Mouse (Mus musculus) right cerebral cortex, postnatal 25 days (tissue): ENCODE results near the gene Hoxb5.

ENCODE experiments used
- DNase-seq: peaks from one replicate; pipeline ENCODE4 v3.0.0; 2022

The Hoxb5 gene

GRCm38 (mm10) chr11:96304381-96305195 lies 1.5 kb downstream of the Hoxb5 start:
- no peak for DNase-seq

DNA sequence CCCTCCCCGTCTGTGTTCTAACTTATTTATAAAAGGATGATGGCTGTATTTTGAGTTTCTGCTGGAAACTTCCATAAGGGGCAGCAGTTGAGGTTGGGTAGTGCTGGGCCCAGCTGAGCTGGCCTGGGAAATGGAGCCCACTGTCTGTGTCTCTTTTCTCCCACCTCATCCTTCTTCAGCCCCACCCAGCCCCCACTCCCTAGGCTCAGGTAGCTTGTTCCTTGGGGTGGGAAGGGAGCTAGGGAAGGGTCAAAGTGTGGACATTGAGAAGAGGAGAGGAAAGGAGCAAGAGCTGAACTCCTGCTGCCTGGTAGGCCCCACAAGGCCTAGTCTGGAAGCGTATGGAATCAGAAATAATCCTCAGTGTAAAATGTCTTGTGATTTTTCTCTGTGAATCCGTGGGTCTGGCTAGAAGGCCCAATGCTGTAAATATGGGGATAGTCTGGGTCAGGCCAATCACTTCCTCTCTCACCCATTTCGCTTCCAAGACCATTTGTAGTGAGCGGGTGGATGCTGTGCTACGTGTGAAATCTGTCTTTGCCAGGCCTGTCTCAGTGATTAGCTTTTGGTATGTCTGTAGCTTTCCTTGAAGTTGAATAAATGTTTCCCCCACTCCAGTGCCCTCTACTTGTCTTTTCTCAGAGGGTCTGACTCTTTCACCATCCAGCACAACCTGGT lies 2.5 kb downstream of the Hoxb5 start:
- no peak for DNase-seq

GRCm38 (mm10) chr11:96306183-96306907 lies 3.2 kb downstream of the Hoxb5 start:
- no peak for DNase-seq

- DNase-seq, result no peak
These were observed 3.8 kb downstream of the Hoxb5 start for GRCm38 (mm10) chr11:96306908-96307269.

DNA sequence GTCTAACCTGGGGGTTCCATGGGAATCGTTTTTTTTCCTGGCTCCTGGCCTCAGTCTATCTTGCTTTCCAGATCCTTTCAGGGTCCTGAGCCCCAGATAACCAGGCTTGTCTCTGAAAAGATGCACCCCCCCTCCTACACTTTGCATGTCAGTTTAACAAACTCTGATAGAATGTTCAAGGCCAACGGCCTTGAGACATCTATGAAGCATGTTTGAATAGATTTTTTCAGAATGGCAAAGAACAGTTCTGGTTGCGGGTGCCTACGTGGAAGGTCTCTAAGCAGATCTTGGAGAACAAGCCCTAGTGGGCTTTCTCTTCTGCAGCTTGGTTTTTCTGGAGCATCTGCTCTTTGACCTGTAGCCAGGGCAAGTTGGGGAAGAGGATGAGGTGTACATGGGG lies 5.6 kb downstream of the Hoxb5 start:
- no peak for DNase-seq

DNA sequence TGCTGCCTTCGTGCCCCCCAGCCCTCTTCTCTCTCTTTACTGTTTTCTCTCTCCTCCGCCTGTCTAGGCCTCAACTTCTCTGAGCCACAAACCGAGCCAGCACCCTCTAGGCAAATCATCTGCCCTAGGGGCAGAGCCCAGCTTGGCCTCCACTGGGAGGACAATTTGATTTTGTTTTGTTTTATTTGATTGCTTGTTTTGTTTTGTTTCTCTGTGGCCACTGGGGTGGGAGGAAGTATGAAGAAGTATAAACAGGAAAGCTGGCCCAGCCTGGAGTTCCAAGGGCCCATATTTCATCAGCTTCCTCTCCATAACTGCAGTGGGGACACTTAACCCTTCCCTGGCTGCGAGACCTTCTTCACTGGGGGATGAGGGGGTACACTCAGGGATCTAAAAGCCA lies 6.2 kb downstream of the Hoxb5 start:
- no peak for DNase-seq

- no peak for DNase-seq
These were observed 7.2 kb downstream of the Hoxb5 start for GRCm38 (mm10) chr11:96310183-96310938.

- DNase-seq, result no peak
These were observed 8.0 kb downstream of the Hoxb5 start for GRCm38 (mm10) chr11:96311097-96311496.

- no peak for DNase-seq
These were observed 8.6 kb downstream of the Hoxb5 start for GRCm38 (mm10) chr11:96311520-96312417.

- DNase-seq, result no peak
These were observed 10.0 kb downstream of the Hoxb5 start for GRCm38 (mm10) chr11:96313134-96313533.

DNA sequence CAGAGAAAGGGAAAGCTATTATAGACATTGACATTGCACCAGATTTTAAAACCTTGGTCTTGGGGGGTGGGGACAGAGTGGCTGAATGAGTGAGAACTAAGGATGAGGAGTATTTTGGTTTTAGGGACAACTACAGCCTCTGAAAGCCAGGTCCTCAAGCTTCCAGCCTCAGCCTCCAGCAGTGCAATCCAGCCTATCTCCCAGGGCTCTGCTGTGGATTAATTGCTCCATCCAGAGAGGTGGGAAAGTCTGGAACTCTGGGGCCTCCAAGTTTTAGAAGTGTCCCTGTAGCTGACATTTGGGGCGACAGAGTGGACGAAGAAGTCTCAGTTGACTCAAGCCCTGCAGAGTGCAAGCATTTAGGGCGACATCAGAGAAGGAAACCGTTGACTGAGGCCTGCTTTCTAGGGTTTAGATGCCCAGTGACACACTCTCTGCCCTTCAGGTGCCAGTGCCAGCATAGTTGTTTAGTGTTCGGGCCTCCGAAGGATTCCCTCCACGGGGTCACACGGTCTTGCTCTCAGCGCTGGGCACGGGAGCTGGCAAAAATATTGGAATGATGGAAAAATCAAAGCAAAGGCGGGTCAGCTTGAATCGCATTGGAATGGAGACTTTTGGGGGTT lies 10.8 kb downstream of the Hoxb5 start:
- no peak for DNase-seq

DNA sequence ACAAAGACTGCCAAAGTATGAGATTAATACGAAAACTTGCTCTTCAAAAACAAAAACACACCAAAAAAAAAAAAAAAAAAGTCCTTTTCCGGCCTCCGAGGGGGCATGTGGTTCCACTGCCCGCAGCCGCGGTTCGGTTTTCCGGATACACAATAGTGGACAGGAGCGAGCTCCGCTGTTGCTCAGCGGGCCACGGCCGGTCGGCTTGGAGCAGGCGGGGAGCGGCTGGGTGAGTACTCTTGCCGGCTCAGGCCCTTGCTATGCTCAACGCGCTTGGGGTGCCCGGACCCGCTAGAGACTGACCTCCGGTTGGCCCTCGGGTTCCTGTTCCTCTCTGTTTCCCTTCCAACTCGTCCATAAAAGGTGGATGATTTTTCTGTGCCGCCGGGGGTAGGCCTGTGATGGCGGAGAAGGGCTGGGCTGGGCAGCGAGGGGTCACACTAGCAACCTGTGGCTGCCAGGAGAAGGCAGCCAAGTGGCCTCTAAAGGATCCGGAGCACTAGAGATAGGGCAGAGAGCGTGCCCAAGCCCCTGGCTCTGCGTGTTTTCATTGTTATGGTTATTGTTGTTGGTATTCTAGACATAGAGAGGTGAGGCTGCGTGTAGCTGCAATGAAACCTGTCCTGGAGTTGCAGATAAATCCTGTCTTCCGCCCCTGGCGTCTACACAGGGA lies 11.7 kb downstream of the Hoxb5 start:
- DNase-seq, result no peak

GRCm38 (mm10) chr11:96315344-96315681 lies 12.2 kb downstream of the Hoxb5 start:
- no peak for DNase-seq

DNA sequence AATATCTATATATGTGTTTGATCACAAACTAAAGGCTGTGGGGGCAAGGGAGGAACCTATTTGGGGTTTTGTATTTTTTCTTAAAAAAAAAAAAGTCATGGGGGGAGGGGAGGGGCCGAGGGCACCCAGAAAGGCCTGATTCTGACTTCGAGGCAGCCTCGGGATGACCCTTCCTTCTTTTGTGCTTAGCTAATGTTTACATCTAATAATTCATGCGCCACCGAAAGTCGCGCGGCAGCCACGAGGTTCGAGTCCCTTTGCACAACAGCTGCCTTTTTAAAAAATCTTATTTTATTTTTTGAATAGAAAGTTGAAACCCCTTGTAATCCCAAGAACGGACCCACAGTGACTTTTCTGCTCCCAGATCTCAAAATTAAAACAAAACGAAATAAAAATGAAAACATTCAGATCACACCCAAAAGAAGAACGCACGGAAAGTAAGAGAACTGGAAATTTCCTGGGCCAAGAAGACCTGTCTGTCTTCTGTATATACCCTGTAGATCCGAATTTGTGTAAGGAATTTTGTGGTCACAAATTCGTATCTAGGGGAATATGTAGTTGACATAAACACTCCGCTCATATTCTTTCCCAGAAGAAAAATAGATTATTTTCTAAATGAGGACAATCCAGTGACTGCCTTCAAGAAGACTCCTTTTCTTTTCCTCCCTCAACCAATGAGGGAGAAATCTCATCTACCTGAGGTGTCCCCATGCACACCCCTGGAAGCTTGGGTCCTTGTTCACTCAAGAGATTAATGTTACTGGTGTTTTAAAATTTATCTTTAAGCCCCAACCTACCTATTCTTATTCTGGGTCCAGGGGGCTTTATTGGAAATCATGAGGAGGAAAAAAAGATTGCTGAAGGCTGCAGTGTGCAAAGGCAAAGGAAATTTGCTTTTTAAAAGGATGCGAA lies 13.8 kb downstream of the Hoxb5 start:
- DNase-seq, result no peak

DNA sequence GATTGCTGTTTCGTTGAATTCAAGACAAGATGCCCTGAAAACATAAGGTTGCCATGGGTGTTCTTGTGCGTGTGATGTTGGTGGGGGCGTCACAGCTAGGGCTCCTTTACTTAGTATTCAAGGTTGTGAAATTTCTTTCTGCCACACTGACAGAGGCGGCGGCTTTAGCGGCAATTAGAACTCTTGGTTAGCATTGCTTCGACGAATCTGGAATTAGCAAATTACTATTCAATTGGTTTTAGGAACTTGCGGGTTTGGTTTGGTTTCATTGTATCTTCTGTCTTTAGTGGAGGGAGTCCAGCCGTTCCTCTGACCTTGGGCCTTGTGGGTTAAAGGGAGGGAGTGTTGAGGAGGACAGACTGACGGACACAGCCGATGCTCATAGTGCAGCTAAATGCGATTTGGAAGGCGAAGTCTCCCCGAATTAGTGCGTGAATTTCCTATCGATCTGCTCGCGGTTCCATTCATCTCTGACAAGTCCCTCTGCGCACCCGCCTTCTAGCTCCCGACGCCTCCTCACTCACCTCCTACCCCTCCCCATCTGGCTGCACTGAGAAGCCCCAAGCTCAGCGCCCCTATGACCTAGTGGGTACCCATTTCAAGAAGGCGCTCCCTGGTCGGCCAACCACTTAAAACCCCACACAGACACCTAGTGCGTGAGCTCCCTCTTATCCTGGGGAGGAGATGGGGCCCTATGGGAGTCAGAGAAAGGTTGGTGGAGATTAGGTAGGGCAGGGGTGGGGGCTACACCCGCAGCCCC lies 14.7 kb downstream of the Hoxb5 start, which contains the start of gene Hoxb4:
Gene Hoxb4 (plus strand): TSS at position 660 of the 760 bp plus-strand sequence.
- no peak for DNase-seq

DNA sequence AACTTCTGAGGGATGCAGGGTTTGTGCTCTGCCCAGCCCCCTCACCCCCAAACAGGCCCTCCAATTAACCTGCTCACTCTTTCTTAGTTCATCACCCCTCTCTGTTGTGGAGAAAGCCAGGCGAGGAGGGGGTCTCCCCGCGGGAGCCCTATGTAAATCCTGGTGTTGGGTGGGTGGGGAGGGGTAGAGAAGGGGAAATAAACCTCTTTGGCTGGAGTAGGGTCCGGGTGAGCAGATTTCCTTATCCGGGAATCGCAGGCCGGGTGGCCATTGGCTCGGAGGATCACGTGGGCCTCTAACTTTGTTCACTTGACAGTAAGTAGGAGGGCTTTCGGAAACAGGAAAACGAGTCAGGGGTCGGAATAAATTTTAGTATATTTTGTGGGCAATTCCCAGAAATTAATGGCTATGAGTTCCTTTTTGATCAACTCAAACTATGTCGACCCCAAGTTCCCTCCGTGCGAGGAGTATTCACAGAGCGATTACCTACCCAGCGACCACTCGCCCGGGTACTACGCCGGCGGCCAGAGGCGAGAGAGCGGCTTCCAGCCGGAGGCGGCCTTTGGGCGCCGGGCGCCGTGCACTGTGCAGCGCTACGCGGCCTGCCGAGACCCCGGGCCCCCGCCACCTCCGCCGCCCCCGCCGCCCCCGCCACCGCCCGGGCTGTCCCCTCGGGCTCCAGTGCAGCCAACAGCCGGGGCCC lies 15.4 kb downstream of the Hoxb5 start:
- no peak for DNase-seq

GRCm38 (mm10) chr11:96319071-96319902 lies 16.2 kb downstream of the Hoxb5 start:
- DNase-seq, result no peak
